ENCODE assay signal across 8 mouse cellular contexts in the genomic region with DNA sequence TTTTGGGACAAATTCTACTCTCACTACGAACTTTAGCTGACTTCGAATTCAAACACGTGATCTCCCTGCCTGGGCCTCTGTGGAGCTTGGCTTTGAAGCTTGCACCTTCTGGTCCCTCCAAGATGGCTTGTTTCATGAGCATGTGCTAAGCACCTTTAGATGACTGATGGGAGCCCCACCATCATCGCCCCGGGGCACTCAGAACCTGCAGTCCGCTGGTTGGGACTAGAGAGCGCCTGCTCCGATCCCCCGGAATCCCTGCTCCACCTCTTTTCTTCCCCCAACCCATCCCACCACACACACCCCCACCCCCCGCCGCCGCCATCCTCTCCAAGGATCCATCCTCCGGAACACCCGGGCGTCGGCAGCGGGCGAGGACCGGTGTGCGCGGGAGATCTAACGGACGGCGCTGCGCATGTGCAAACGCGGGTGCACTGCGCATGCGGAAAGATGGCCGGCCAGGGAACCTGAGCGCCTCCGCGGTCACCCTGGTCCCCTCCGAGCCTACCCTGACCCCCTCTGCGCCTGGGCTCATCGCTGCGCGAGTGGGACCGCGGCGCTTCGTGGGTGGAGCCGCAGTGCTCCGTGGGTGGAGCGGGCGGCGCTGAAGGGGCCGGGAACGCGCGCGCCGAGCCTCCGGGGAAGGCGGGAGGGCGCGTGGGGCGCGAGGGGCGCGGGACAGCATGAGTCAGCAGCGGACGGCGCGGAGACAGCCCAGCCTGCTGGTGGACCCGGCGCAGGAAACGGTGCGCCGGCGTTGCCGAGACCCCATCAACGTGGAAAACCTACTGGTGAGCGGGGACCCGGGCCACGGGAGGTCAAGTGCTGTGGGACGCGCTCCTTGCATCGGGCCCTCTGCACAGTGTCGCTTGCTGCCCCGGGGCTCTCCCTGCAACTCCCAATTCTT. TPM values are rescaled to one million over a fixed set of nuclear protein-coding genes. Genes with fewer than 3 reads are reported as not detected.
A peak's percentile ranks its signal among the peaks of the same experiment; 100 is the strongest.
DNase-seq lines count a peak whose midpoint lies in the region; ATAC-seq and TF ChIP-seq lines count a peak whose summit lies in the region.

A gene (plus strand): TSS at position 439 of the 907 bp plus-strand sequence.

- TF ChIP-seq CTCF in bone marrow macrophage, adult 2 months (IDR thresholded peaks at IDR 0.05; ENCODE audit: low read depth, low read length): no peak
- TF ChIP-seq CTCF in midbrain, postnatal 0 days (IDR thresholded peaks at IDR 0.05): no peak

- TF ChIP-seq POLR2A in bone marrow macrophage, adult 2 months (IDR thresholded peaks at IDR 0.05; ENCODE audit: borderline replicate concordance, low read depth, low read length): no peak

- H3K9me3 ChIP-seq in embryonic facial prominence, embryonic 15.5 days (replicated peaks): no peaks in the 10 kb centered on the region
- H3K9me3 ChIP-seq in kidney, embryonic 14.5 days (ENCODE audit: control insufficient read depth, low read length): no peaks in the 10 kb centered on the region
- H3K9me3 ChIP-seq in limb, embryonic 15.5 days: no peaks in the 10 kb centered on the region
- H3K9me3 ChIP-seq in midbrain, postnatal 0 days (ENCODE audit: low read length): no peaks in the 10 kb centered on the region

- WGBS in embryonic facial prominence, embryonic 15.5 days: 5% methylated on average over 79 of the region's 81 CpGs
- WGBS in kidney, embryonic 14.5 days: 7% methylated on average over 65 of the region's 81 CpGs
- WGBS in limb, embryonic 15.5 days: 5% methylated on average over 76 of the region's 81 CpGs
- 5% methylated on average over 80 of the region's 81 CpGs for WGBS in midbrain, postnatal 0 days

- peak within 1 kb of the TSS; percentile 70 for H3K4me2 ChIP-seq in embryonic facial prominence, embryonic 15.5 days (replicated peaks)
- H3K4me2 ChIP-seq in kidney, embryonic 14.5 days (replicated peaks; ENCODE audit: low read depth, low read length): peak within 1 kb of the TSS; percentile 86
- peak within 1 kb of the TSS; percentile 82 for H3K4me2 ChIP-seq in limb, embryonic 15.5 days
- peak within 1 kb of the TSS; percentile 89 for H3K4me2 ChIP-seq in midbrain, postnatal 0 days (ENCODE audit: low read depth, low read length, poor library complexity, severe bottlenecking)

- peak; percentile 87 for ATAC-seq in embryonic facial prominence, embryonic 15.5 days (ENCODE audit: insufficient number of reproducible peaks, low FRiP score, low TSS enrichment, low read depth)
- peak; percentile 87 for ATAC-seq in kidney, embryonic 14.5 days (ENCODE audit: low FRiP score, low TSS enrichment)
- peak; percentile 73 for ATAC-seq in limb, embryonic 15.5 days (ENCODE audit: insufficient number of reproducible peaks, low FRiP score, low TSS enrichment, low read depth)
- peak; percentile 86 for ATAC-seq in midbrain, postnatal 0 days (ENCODE audit: low FRiP score)

- peaks cover 14% of the 10 kb centered on the region for H3K36me3 ChIP-seq in embryonic facial prominence, embryonic 15.5 days
- peaks cover 20% of the 10 kb centered on the region; the same call in 1 of the 2 replicates for H3K36me3 ChIP-seq in kidney, embryonic 14.5 days (ENCODE audit: control insufficient read depth, insufficient read depth, low read length)
- H3K36me3 ChIP-seq in limb, embryonic 15.5 days: peaks cover 18% of the 10 kb centered on the region
- H3K36me3 ChIP-seq in midbrain, postnatal 0 days (ENCODE audit: insufficient read depth, low read length): no peaks in the 10 kb centered on the region

- no peak within 1 kb of the TSS for H3K27ac ChIP-seq in bone marrow macrophage, adult 2 months (ENCODE audit: insufficient read depth, low read depth, low read length)
- peak within 1 kb of the TSS; percentile 63; the same call in 1 of the 2 replicates for H3K27ac ChIP-seq in embryonic facial prominence, embryonic 15.5 days (replicated peaks)
- H3K27ac ChIP-seq in kidney, embryonic 14.5 days (ENCODE audit: low read depth, low read length): peak within 1 kb of the TSS; percentile 43
- peak within 1 kb of the TSS; percentile 78 for H3K27ac ChIP-seq in limb, embryonic 15.5 days
- H3K27ac ChIP-seq in midbrain, postnatal 0 days (ENCODE audit: low read depth, low read length): peak within 1 kb of the TSS; percentile 70; the same call in 1 of the 2 replicates

- peak within 1 kb of the TSS; percentile 76 for H3K9ac ChIP-seq in embryonic facial prominence, embryonic 15.5 days
- H3K9ac ChIP-seq in kidney, embryonic 14.5 days (ENCODE audit: low read depth, low read length): peak within 1 kb of the TSS; percentile 87
- H3K9ac ChIP-seq in limb, embryonic 15.5 days: peak within 1 kb of the TSS; percentile 85
- H3K9ac ChIP-seq in midbrain, postnatal 0 days (replicated peaks; ENCODE audit: low read length, poor library complexity, severe bottlenecking): peak within 1 kb of the TSS; percentile 94

- peaks cover 5% of the 10 kb centered on the region; the same call in 1 of the 2 replicates for H3K27me3 ChIP-seq in embryonic facial prominence, embryonic 15.5 days
- H3K27me3 ChIP-seq in kidney, embryonic 14.5 days (ENCODE audit: control insufficient read depth, insufficient read depth, low read length): peaks cover 4% of the 10 kb centered on the region; the same call in 1 of the 2 replicates
- peaks cover 20% of the 10 kb centered on the region for H3K27me3 ChIP-seq in limb, embryonic 15.5 days
- no peaks in the 10 kb centered on the region for H3K27me3 ChIP-seq in midbrain, postnatal 0 days (ENCODE audit: insufficient read depth, low read length)

- peaks cover 4% of the 10 kb centered on the region; the same call in 1 of the 2 replicates for H3K4me1 ChIP-seq in bone marrow macrophage, adult 2 months (ENCODE audit: control insufficient read depth, insufficient read depth, low read length)
- H3K4me1 ChIP-seq in embryonic facial prominence, embryonic 15.5 days: peaks cover 20% of the 10 kb centered on the region
- peaks cover 13% of the 10 kb centered on the region; the same call in 1 of the 2 replicates for H3K4me1 ChIP-seq in kidney, embryonic 14.5 days (ENCODE audit: control insufficient read depth, insufficient read depth, low read length)
- H3K4me1 ChIP-seq in limb, embryonic 15.5 days: peaks cover 15% of the 10 kb centered on the region
- H3K4me1 ChIP-seq in midbrain, postnatal 0 days (ENCODE audit: insufficient read depth, low read length): peaks cover 10% of the 10 kb centered on the region; the same call in 1 of the 2 replicates

- DNase-seq in 416B (ENCODE audit: low read depth): peak; percentile 65
- DNase-seq in heart, adult 9 months (ENCODE audit: low spot score in 2 of 2): peak; percentile 84 to 87
- DNase-seq in midbrain, postnatal 0 days (ENCODE audit: low spot score): peak; percentile 83
- DNase-seq in spleen, postnatal 10 days (ENCODE audit: low spot score in 2 of 2): peak; percentile 80 to 83

- H3K4me3 ChIP-seq in bone marrow macrophage, adult 2 months (ENCODE audit: insufficient read depth, low read length): peak within 1 kb of the TSS; percentile 77
- peak within 1 kb of the TSS; percentile 79 for H3K4me3 ChIP-seq in embryonic facial prominence, embryonic 15.5 days (replicated peaks)
- peak within 1 kb of the TSS; percentile 79 for H3K4me3 ChIP-seq in kidney, embryonic 14.5 days (ENCODE audit: low read length)
- peak within 1 kb of the TSS; percentile 76 for H3K4me3 ChIP-seq in limb, embryonic 15.5 days
- H3K4me3 ChIP-seq in midbrain, postnatal 0 days (ENCODE audit: low read depth, low read length): peak within 1 kb of the TSS; percentile 100

RNA-seq across cellular contexts. Expression of the gene that starts here (rescaled TPM):
- polyA plus RNA-seq in bone marrow macrophage, adult 2 months (2012; ENCODE audit: insufficient read depth, insufficient read length, missing spikeins): 16.3 and 19.0 TPM in 2 replicates
- 39.3 and 40.9 TPM in 2 replicates for polyA plus RNA-seq in embryonic facial prominence, embryonic 15.5 days (2015; fragmentation: Nextera tagmentation; extraction: Ambion mirVana)
- polyA plus RNA-seq in kidney, embryonic 14.5 days (2014; fragmentation: Nextera tagmentation; extraction: Ambion mirVana): 36.8 and 56.7 TPM in 2 replicates
- polyA plus RNA-seq in limb, embryonic 15.5 days (2015; fragmentation: Nextera tagmentation; extraction: Ambion mirVana): 37.6 and 42.6 TPM in 2 replicates
- total RNA-seq in midbrain, postnatal 0 days (2014; rRNA removed): 15.8 and 23.1 TPM in 2 replicates
- 17.1 and 19.3 TPM in 2 replicates for polyA plus RNA-seq in midbrain, postnatal 0 days (2015; fragmentation: Nextera tagmentation; extraction: Ambion mirVana)
